Mouse (Mus musculus): ENCODE data around the gene Keg1. TPM values are rescaled to one million over a fixed set of nuclear protein-coding genes. Genes with fewer than 3 reads are reported as not detected.
"Not testable (repeated sequence)": the region's sequence is repeated elsewhere in the genome, so short reads cannot be mapped to it uniquely, and the experiment has no call there.

Gene Keg1
- total RNA-seq (2021) = not detected
- long read RNA-seq, experiment 1 = 0 reads
- long read RNA-seq, experiment 2 = 0 reads

DNA sequence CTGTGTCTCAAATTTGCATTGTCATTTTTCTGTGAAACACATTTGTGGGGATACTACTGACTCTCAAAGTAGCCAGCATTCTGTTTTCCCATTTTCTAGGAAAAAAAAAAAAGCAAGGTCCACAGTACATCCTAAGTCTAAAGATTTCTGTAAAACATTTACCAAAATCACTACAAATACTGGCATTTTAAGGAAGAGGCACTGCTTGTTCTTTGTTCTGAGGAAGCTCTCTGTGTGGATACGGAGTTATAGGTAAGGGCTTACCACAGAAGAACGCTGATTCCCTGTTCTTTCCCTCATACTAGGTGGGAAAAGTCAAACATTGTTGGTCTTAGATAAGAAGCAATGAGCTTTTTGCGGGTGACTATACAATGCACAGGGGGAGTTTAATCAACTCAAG lies at the start of gene Keg1:
Keg1 (plus strand) TSS at position 197 of the 400 bp plus-strand sequence.
- intact Hi-C loops (cut with DNase I) = no loop called here

DNA sequence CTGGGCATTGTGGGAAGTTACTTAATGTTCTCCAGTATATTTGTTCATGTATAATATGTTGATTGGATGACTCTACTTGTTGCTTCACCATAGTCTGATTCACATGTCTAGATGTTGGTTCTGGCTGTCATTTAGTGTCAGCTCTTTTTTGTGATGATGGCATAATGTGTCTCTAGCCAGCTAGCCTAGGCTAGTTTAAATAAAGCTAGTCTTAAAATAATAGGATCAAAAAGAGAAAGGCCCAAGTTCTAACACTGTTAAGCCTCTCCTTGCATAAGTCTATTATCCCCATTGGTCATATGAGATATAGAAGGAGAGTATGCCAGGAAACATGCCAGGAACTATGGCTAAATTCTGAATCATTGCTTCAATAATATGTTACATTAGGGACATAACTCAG lies 46.1 kb upstream of the Keg1 start:
- DNase-seq = no peak
- intact Hi-C loops (cut with DNase I) = no loop called here

More for the DNA sequence above, at the start of gene Keg1:
- no peak for DNase-seq

DNA sequence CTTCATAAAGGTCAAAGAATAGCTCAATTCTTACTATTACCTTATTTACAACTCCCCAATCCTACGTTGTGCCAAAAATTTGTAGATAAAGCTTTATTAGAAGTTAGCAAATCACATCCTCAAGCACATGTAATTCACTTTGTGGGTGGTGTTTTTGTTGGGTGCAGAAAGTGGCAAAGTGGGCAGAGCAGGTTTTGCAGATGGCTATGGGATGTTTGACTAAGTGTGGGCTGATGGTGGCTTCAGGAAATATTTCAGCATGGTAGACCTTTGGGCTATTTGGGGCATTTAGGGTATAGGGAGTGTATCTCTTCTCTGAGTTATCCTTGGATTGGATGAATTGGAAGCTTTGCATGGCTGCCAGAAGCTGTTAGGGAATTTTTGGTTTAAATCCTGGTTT lies 29.4 kb upstream of the Keg1 start:
- intact Hi-C loops (cut with DNase I) = no loop called here
- no peak for DNase-seq

DNA sequence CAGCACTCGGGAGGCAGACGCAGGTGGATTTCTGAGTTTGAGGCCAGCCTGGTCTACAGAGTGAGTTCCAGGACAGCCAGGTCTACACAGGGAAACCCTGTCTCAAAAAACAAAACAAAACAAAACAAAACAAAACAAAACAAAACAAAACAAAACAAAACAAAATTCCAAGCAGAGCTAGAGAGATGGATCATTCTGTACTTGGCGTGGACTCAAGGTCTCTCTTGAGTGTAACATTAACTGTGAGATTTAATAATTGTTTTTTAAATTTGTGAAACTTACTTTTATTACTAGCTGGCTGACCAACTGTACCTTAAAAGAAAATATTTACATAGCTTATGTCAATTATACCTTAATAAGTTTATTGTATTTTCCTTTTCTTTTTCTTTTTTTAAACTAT lies 27.0 kb upstream of the Keg1 start:
- intact Hi-C loops (cut with DNase I); DNase-seq: not testable (repeated sequence)

DNA sequence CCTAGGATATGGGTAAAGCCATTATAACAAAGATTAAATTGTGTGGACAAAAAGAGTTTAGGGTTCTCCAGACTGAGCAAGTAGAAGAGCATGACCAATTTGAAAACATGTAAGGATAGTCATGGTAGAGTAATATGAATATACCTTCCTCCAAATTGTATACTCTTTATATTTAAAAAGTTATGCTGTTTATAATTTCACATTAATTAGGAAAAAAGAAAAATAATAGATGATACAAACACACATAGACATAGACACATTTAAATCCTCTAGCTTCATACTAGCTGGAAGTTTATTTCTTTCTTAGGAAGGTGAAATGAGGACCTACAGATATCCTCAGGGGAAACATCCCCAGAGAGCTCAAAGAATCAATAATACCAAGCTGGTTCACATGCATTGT lies 25.4 kb upstream of the Keg1 start, which contains the start of gene Olfr1442:
Olfr1442 (plus strand) TSS at position 301 of the 400 bp plus-strand sequence.
- DNase-seq = no peak
- intact Hi-C loops (cut with DNase I) = no loop called here

DNA sequence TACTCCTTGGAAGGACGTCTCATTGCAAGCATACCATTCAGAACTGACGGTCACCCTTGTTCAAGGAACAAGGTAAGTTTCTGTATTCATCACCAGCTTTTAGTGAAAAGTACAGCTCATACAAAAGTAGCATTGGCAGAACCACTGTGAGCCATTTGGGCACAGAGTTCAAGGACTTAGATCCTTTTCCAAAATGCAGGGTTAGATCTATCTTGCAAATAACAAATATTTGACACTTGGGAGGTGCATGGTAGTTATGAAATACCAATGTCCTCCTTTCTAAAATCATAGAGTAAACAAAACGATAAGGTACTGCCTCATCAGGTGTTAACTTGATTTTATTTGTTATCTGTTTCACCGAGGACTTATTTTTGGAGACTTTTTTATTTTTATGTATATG lies 24.5 kb upstream of the Keg1 start:
- DNase-seq = no peak
- intact Hi-C loops (cut with DNase I) = no loop called here

DNA sequence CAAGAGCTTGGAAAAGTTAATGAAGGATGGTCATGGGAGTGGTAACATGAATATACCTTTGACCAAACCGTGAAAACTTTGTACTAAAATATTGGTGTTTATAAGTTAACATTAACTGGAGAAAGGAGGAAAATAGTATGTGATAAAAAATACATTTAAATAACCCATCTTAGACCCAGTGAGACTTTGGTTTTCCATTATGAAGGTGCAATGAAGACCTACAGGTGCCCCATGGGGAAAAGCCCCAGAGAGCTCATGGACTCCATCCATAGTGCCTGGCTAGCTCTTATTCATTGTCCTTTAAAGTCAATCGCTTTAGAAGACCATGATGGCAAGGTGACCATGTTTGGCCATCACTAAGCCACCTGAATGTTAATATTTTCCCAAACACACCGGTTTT lies 17.8 kb upstream of the Keg1 start, which contains the start of gene Olfr1443:
Olfr1443 (plus strand) TSS at position 301 of the 400 bp plus-strand sequence.
- DNase-seq = no peak

DNA sequence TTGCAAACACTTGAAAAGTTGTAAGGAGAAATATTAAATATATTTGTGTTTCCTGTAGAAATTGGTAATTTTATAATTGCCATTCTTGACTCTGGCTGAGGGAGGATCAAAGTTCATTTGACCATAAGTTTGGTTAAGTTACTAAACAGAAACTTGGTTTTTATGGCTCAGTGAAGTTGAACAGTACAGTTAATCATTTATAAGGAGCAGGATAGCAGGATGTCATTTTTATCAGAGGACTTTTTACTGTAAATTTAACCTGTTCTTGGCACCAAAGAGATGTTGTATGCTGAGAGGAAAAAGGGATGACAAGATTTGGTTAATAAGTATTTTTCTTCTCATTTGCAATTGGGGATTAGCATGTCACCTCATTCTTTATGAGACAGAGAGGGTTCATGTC lies 10.9 kb upstream of the Keg1 start:
- intact Hi-C loops (cut with DNase I) = no loop called here
- DNase-seq = no peak

More for the DNA sequence above, 17.8 kb upstream of the Keg1 start, which contains the start of gene Olfr1443:
- intact Hi-C loops (cut with DNase I) = no loop called here

DNA sequence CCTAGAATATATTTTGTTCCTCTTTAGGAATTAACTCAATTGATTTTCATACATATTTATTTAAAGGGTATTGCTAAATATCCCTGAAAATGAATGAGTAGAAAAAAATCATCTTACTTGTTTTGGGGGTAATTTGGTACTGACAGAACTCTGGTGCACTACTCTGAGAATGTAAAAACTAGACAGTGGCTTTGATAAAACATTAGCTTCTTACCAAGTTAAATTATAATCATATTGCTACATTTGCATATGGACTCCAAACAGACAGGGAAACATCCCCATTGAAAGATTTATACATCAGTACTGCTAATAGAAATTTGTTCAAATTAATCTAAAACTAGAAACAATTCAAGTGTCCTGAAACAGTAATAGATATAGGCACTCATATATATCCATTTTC lies 10.4 kb upstream of the Keg1 start:
- DNase-seq = no peak
- intact Hi-C loops (cut with DNase I) = no loop called here

DNA sequence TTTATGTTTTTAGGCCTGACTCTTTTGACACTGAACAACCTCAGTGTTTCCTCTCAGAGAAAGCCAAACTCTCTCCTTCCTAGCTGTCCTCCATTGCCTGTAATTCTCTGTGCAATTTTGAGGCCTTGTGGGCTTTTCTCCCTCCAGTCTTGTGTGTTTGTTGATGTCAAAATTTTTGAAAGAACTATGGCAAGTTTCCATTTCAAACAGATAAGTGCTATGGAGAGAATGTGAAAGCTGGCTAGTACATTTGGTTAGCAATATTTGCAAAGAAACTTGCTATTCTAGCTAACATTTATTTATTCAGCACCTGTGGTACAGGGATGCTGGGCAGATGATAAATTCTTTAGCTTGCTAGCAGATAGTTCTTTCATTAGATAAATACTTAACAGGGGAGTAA lies 635 bp downstream of the Keg1 start:
- DNase-seq = no peak
- intact Hi-C loops (cut with DNase I) = no loop called here

DNA sequence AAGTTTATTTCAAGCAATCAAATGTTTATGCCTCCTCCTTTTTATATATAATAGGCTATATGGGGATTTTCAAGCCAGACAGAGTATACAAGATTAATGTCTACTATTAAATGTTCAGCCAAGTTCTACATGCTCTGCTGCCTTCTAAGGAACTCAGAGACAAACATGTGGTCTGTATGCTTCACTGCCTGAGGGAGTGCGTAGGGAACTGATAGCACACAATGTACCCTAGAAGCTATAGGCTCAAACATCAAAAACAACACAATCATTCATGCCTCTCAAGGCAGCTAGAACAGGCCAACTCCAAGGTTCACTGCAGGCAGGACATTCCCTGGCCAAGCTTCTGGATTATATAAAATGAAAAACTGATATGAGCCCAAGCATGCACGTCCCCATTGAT lies 12.9 kb downstream of the Keg1 start:
- intact Hi-C loops (cut with DNase I) = no loop called here
- no peak for DNase-seq

DNA sequence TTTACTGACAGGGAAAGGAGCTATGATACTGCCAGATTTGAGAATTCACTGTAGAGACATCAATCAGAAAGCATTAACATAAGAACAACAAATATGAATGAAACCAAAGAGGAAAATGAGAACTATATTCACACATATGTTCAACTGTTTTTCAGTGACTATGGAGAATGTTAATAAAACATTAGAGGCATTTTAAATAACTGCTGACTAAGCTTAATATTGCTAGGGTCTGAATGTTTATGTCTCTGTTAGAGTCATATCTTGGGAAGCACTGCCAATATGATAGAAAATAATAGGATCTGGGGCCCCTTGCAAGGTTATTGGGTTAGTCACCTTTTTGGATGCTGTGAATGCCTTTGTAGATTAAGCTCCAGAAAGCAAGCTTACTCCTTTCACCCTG lies 13.4 kb downstream of the Keg1 start:
- DNase-seq = no peak
- intact Hi-C loops (cut with DNase I) = no loop called here

DNA sequence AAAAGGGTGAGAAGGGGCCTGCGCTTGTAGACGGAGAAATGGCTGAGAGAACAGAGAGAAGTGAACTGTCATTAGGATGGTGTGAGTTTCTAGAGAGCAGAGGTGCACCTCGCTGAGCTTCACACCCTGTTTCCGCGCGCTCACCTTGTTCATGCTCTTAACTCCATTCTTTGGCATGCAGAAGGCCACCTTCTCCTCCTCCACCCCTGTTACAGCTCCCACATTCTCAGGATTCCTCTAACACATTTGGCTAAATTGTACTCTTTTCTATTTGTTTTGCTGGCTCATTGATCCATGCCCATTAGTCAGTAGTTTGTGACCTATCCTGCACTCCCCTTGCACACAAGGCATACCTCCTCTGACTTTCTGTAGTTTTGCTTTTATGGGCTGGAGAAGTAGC lies 23.6 kb downstream of the Keg1 start:
- no peak for DNase-seq
- intact Hi-C loops (cut with DNase I) = no loop called here

DNA sequence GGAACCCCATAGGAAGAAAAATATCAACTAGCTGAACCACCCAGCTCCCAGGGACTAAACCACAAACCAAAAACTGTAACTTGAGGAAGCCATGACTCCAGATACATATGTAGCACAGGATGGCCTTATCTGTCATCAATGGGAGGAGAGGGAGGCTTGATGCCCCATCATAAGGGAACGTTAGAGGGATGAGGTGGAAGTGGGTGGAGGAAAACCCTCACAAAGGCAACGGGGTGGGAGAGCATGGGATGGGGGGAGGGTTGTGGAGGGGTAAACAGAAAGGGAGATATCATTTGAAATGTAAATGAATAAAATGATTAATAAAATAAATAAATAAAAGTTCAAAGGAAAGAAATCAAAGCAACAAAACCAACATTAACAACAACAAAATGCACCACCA lies 24.9 kb downstream of the Keg1 start:
- intact Hi-C loops (cut with DNase I) = loop anchor here (5.0 kb wide), 1 partner anchor 102 kb away; no protein-coding TSS in a partner anchor
- no peak for DNase-seq

DNA sequence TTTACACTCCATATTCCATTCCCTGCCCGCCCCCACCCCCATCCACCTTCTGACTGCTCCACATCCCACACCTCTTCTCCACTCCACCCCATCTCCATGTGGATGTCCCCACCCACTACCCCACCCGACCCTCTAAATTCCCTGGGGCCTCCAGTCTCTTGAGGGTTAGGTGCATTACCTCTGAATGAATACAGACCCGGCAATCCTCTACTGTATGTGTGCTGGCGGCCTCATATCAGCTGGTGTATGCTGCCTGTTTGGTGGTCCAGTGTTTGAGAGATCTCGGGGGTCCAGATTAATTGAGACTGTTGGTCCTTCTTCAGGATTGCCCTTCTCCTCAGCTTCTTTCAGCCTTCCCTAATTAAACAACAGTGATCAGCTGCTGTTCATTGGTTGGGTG lies 25.3 kb downstream of the Keg1 start:
- intact Hi-C loops (cut with DNase I) = loop anchor here (5.0 kb wide), 1 partner anchor 101 kb away; no protein-coding TSS in a partner anchor
- DNase-seq = not testable (repeated sequence)

DNA sequence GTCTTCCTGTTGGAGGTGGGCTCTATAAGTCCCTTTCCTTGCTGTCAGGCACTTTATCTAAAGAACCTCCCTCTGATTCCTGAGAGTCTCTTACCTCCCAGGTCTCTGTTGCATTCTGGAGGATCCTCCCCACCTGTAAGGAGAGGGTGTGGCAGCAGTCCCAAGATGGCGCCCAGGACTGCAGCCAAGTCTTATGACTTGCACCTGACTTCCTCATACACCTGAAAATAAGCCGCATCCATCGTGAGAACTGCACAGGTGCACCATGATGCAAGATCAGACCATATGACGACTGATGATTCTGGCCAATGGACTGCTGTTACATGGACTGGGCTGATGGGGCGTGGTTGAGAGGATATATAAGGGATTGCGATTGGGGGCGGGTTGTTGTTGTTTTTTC lies 26.0 kb downstream of the Keg1 start:
- not testable (repeated sequence) for DNase-seq
- intact Hi-C loops (cut with DNase I) = loop anchor here (5.0 kb wide), 1 partner anchor 101 kb away; no protein-coding TSS in a partner anchor

DNA sequence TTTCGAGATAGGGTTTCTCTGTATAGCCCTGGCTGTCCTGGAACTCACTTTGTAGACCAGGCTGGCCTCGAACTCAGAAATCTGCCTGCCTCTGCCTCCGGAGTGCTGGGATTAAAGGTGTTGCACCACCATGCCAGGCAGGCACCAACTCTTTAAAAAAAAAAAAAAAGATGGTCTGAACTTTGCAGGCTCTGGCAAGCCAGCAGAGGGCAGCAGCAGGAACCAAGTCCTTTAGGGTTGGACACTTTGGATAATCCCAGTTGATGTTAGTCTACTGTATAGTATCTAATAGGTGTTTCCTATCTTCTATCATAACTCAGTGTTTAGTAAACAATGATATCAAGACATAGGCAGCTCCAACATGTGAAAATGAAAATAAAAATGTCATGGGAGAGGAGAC lies 26.7 kb downstream of the Keg1 start:
- DNase-seq = peak in 1 of 2 experiments; percentile 47
- intact Hi-C loops (cut with DNase I) = loop anchor here (2.0 to 5.0 kb wide), 2 partner anchors 74 to 100 kb away; partner anchors contain the start of genes Lpxn and Zfp91

DNA sequence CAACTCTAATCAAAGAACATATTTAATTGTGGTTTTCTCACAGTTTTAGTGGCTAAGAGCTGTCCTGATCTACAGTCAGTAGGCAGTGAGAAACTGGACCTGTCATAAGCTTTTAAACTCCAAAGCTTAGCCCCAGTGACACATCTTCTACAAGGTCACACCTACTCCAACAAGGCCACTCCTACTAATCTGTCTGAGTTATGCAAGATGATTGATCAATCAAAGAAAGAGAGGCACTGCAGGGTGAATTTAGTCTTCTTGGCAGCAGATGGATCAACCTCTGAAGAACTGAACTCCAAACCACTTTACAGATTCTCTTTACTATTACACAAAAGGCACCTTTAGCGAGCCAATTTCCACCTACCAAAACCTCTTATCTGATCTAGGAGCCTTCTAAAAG lies 30.3 kb downstream of the Keg1 start:
- no peak for DNase-seq
- intact Hi-C loops (cut with DNase I) = no loop called here

DNA sequence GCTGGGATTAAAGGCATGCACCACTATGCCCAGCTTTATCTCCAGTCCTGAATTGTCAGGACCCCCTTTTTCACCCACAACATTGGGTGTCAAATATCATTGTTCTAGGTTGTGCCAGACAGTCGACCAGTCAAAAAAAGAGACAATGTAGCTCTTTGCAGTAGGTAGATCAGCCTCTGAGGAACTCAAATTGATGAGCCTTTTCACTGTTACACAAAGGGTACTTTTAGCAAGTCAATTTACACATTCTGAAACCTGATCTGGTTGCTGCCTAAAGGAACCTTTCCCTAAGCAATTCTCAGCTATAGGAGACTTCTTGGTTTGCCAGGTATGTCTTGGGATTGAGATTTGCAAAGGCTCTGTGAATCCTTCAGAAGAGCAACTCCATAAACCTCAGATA lies 35.5 kb downstream of the Keg1 start:
- intact Hi-C loops (cut with DNase I) = no loop called here
- DNase-seq = no peak

DNA sequence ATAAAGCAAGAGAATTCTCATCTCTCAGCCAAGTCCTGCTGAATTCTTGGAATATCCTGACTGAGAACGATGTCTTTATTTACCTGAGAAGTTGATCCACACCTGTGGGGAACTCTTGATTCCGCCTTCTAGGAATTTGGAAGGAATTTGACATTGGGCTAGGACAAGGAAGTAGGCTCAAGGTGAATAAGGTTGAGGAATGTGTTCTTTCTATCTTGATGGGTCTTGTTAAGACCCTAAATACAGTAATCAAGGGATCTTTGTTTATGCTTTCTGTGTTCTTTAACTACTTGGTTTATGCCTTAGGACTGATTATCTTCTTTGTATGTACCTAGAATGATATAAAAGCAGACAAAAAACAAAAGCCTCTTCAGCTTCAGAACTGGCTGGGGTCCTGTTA lies 36.4 kb downstream of the Keg1 start:
- intact Hi-C loops (cut with DNase I) = no loop called here

DNA sequence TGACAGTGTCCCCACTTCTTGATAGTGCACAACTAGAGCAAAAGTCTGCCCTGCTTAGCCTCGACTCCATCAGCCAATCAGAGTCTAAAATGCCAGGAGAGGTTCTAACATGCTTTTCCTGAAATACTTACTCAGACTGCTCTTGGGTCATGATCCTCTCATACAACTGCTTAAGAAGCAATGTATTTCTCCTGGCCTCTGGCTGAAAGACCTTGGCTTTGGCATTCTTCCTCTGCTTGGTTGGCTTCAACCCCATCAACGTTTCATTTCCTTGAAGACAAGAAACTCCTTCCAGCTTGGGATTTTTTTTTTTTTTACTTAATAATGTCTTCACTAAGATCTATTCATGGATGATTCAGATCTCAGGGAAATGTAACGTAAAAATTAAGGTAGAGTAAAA lies 60.7 kb downstream of the Keg1 start:
- DNase-seq = no peak
- intact Hi-C loops (cut with DNase I) = no loop called here

More for the DNA sequence above, 36.4 kb downstream of the Keg1 start:
- no peak for DNase-seq

DNA sequence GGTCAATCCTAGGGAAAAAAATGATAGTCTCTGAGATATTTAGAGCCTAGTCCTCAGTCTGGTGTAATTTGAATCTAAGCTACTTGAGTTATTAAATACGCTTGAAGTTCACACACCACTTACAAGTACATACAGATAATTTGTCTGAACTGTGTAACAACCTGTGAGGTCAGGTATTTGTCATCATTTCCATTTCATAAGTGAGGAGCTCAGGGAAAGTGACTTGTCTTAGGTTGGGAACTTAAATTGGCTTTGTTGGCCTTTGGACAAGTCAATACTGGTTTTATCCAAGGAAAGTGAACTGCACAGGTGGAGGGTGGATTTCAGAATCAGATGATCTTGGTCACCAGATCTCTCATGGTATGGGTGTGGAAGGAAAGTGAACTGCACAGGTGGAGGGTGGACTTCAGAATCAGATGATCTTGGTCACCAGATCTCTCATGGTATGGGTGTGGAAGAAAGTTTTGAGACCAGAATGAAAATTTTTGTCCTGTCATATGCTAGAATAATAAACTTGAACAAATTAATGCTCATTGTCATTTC lies 63.4 kb downstream of the Keg1 start:
- DNase-seq = no peak
- intact Hi-C loops (cut with DNase I) = no loop called here

DNA sequence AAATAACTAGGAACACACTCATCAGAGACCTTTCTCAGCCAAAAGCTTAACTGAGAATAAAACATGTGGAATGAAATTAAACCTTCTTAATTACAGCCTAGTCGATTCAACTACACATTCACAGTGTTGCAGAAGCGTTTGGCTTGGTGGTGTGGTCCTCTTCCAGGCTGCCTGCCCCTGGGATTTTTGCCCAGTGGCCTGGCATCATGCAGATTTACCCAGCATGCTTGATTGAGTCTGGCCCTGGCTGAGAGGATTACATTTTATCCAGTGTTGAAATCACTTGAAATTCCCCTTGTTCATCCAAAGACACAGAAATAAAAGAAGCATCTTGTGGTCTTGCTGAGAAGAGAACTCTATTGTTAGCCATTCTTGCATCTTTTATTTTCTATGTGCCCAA lies 64.1 kb downstream of the Keg1 start:
- DNase-seq = peak; percentile 26 to 44
- intact Hi-C loops (cut with DNase I) = no loop called here
